Mouse (Mus musculus): Measurements from ENCODE around the gene Exoc3l.

Gene Exoc3l

DNA sequence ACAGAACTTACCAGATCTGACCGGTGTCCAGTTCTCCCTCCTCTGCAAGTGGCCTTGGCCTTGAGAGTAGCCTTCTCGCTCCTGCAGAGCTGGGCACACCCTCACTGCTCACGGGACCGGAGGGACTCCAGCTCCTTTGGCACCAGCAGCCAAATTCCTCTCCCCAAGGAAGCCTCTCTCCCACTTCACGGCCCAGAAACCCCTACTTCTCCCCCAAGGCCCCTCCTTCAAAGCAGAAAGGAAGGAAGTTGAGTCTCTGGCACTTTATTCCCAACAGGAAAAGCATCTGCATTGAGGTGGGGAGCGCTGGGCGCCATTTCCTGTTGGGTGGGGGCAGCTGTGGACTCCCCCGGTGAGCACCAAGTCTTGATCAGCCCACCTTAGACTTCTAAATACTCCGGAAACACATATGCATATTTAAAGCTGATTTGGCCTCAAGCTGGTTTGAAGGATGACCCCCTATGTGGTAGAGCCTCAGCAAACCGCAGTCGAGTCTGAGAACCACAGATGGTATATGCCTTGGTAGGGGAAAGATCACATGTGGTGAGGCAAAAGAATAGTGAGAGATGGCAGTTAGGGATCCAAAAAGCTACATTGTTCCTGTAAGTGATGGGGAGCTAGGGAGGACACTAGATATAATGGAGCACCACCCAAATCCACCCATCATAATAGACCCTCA, at the start of gene Exoc3l:
Exoc3l (minus strand) TSS at position 207 of the 679 bp plus-strand sequence.
- no peak for DNase-seq (ENCODE audit: low spot score)

DNA sequence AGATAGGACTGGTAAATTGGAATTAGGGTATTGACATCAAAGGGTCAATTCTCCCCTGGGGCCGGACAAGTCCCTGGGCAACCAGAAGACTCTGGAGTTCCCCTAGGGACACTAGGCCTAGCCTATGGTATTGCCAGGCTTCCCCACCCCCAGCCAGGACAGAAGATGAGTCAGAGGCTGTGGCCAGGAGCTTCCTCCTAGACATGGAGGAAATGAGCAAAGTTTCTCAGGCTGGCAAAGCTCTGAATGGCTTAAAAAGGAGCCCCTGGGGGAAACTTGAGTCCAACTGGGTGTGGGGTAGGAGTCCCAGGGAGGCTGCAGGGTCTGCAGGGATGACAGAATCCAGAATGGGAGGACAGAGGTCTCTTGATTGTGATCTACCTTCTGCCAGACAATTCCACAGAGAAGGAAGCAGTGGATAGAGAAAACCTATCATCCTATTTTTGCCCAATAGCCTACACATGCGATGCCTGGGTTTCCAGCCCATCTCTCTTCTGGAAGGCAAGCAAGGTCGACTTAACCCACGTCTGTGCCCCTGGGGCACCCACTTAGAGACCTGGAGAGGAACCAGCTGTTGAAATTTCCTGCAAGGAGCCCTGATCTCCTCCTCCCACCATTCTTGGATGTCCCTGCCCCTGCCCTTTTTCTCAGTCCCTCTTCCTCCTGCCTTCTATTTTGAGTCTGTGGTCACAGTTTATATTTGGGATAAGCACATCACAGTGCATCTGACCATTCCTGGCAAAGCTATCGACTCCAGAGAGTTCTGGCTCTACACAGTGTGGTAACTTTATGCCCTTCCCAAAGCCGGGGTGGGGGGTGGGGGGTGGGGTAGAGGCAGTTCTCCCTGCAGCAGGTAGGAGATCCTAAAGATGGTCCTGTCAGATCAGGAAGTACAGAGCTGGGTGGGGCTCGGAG, 49.4 kb upstream of the Exoc3l start:
- DNase-seq (ENCODE audit: low spot score) = no peak

DNA sequence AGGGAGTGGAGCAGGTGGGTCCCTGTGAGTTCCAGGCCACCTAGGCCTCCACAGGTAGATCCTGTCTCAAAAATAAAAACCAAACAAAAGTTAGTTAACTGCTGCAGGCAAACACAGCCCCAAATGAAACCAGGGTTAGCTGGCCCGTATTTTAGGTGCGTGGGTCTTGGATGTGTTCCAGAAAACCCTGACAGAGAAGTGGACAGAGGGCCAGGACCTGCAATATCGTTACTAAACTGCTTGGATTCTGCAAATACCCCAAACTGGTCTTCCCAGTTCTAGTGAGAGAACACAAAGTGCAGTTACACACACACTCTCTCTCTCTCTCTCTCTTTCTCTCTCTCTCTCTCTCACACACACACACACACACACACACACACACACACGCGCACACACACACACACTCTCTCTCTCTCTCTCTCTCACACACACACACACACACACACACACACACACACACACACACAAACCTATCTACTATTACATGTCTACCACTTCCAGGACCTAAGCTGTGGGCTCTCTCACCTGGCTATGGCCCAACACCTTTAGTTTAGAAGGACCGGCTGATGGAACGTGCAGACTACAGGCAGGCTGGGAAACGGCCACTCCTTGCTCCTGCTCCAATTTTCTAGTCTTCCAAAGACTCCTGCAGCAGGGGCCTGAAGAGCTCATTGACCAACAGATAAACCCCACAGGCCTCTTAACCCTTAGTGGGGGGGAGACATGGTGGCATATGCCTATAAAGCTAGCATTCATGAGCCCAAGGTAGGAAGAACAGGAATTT, 48.1 kb upstream of the Exoc3l start:
- DNase-seq (ENCODE audit: low spot score) = no peak

DNA sequence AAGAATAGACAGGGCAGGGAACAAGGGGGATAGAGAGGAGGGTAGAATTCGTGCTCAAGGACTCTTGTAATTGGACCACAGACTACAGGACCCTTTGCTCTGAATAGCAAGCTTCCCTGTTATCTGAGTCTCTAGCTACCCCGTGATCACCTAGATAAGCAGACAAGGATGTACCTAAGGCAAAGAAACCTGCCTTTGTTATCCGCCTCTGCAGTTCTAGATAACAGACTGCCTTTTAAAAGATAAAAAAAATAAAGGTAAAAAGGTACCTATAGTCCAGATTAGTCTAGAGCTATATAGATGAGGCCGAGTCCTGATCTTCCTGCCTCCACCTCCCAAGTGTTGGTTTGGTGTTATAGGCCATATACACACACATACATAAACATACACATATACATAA, 46.9 kb upstream of the Exoc3l start:
- no peak for DNase-seq (ENCODE audit: low spot score)

DNA sequence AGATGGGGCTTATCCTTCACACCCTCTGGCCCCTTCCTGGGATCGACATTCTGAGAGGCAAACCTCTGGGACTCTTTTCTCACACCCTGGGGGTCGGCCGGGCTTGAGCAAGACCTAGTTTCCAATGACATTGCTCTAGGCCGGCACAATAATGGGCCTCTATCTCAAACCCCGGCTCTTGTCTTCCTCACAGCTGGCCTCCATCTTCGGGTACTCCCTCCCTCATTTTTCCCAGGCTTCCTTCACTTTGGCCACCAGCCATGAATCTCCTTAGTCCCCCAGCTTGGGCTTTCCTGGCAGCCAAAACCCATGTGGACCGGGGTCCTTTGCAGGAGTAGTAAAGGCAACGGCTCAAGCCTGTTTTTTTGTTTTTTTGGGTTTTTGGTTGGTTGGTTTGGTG, 45.5 kb upstream of the Exoc3l start:
- no peak for DNase-seq (ENCODE audit: low spot score)

DNA sequence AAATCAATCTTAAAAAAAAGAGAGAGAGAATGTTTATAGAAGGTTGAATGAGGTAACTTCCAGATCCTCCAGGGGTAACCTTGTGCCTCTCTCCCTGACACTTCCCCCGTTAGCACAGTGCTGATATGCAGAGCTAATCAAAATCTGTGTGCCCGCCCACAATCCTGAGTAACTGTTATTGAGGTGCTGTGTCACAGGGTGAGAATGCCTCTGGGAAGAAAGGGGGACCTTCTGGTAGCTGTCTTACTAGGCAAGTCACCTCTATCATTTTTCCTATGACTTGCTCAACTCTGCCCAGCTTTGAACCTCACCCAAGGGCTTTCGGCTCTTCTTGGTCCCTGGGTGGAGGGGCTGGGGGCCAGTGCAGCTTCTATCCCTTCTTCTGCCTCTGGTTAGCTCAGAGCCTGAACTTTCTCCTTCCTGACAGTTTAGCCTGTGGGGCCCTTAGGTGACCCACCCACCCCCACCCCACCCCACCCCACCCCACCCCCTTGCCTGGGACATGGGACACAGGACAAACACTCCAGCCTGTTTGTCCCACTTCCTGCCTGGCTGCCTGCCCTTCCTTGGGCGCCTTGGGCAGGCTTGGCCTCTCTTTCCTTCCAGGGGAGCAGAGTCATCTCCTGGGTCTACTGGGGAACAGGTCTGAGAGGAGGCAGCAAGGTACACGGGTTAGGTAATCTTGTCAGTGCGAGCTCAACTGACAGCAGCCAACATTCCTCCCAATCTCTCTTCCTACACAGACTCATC, 44.2 kb upstream of the Exoc3l start:
- DNase-seq (ENCODE audit: low spot score) = no peak

DNA sequence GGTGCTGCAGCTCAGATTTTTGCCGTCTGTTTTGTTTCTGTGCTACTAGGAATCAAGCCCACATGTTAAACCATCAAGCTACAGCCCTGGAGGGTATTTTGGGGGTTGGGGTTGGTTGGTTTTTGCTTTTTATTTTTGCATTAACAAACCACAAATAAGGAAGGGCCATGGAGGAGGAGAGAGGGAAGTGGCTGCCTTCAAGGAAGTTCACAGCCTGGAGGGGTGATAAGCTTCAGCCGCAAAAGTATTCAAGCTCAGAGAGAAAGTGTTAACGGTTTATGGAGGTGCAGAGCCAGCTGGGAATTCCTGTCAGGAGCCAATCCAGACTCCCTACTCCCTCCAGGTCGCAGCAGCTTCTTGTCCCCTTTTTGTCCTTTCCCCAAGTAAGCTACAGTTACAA, 43.1 kb upstream of the Exoc3l start:
- no peak for DNase-seq (ENCODE audit: low spot score)

DNA sequence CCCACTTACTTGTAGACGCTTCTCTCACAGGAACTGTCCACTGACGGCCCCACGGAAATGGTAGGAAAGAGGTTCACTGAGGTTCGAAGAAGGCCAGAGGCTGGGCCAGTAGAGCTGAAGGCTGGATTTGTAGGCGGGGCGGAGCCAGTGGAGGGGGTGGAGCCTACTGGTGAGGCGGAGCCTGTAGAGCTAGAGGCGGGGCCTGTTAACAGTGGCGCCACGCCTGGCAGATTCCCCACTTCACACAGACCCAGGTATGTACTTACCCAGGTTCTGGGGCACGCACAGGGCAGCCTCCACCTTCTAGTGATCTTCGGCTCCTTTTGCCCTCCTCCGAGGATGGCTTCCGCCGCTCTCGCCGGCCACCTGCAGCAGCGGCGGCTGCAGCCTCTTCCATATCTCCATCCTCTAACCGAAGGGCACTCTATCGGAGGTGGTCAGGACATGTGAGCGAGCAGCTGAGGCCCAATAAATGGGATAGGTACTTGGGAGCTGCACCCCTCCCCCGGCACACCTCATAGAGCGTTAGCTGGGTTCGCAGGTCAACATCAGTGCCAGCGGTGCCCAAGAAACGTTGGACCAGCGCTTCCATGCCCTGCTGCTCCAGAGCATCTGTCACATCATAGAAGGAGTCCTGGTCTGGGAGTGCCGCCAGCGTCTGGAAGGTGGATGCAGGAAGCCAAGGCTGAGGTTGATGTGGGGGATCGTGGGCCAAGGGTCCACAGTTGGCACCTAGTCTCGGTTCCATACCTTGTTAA, 40.7 kb upstream of the Exoc3l start:
- DNase-seq (ENCODE audit: low spot score) = no peak

DNA sequence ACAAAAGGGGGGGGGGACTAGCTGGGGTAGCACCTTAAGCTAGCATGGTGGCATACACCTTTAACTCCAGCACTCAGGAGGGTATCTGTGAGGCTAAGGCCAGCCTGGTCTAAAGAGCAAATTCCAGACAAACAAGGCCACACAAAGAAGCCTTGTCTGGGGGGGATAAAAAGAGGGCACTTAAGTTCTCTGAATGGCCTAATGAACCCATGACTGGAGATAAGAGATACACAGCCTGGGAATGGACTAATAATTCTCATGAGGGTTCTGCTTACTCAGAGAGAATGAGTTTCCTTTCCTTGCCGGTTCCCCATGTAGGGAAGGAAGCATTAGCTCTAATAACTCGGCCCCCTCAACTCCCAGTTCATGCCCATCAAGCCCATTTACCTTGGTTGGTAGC, 36.6 kb upstream of the Exoc3l start:
- no peak for DNase-seq (ENCODE audit: low spot score)

DNA sequence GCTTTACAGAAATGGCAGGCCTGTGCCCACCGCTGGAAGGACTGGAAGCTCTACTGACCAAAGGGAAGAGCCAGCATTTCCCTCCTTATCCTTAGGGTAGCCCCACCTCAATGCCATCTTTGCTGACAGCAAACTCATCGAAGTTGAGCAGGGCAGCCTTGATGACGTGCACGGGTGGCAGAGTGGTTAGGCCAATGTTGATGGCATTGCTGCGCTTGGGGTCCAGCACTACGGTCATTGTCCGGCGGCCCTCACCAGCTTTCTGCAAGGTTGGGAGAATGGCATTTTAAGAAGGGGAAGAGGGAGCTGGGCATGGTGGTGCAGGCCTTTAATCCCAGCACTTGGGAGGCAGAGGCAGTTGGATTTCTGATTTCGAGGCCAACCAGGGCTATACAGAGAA, 36.0 kb upstream of the Exoc3l start:
- DNase-seq (ENCODE audit: low spot score) = no peak

DNA sequence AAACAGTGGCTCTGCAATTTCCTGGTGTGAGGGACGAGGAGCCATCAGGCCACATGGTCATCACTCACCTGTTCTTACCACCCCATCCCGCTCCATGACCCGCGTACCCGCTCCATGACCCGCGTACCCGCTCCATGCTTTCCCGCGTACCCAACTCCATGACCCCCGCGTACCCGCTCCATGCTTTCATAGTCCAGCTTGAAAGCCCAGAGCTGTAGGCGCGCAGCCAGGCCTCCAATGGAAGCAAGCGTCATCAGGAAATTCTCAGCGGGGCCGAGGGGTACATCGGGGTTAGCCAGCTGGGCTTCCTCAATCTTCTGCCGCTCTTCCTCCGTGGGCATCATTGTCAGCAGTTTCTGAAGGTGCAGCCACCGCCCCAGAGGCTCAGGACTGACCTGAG, 35.6 kb upstream of the Exoc3l start:
- DNase-seq (ENCODE audit: low spot score) = no peak

DNA sequence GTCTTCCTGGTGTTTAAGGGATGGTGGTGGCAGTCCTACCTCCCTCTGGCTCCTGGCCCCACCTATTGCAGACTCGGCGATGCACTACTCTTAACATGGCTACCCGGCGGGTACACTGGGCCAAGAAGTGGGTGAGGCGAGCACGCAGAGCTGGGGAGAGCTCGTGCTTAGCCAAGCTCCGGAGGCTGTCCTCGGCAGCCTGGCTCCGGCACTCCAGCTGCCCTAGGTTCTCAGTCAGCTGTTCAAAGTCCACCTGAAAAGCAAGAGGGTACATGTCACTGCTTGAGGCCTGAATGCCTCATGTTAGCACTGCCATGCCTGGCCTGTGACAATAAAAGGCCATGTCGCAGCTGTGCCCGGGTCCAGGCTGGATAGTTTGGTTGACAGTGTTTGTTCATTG, 34.4 kb upstream of the Exoc3l start:
- DNase-seq (ENCODE audit: low spot score) = no peak

DNA sequence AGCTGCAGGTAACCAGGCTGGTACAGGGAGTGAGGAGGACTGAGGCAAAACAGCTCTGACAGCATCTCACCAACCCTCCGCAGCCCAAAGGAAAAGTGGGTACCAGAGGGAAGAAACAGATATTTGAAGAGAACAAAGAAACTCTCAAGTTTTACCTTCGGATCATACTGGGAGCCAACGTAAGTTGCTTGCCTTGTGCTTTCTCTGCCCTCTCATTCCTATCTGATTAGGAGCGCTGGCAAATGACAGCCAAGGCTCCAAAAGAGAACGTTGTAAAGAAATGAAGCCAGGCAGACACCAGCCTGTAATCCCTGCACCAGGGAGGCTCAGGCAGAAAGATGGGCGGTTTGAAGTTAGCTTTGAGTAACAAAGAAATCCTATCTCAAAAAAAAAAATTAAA, 31.1 kb upstream of the Exoc3l start:
- DNase-seq (ENCODE audit: low spot score) = no peak

DNA sequence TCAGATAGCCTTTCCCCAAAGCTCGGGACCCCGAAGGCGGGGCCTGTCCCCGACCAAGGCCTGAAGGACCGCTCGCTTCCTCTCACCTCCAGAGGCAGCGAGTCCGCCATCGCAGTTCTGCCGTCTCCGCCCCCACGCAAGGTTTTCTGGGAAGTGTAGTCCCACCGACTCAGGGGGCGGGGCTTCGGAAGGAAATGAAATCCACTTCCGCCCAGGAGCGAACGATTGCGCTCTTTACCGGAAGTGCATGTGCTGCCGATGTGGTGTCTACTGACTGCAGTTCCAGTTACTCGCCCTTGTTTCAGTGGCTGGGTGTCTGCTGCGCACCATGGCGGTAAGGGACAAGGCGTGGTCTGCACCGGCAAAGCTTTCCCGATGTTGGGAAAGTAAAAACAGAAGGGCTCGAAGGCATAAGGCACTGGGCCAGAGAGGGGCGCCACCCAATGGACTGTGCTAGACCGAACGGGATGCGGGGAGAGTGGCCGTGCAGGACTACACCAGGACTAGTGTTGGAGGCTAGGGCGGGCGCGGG, 30.3 kb upstream of the Exoc3l start, which contains the start of the genes Lrrc29 and Tmem208:
Lrrc29 (minus strand) TSS at position 138 of the 532 bp plus-strand sequence.
Tmem208 (plus strand) TSS at position 214 of the 532 bp plus-strand sequence.
- DNase-seq (ENCODE audit: low spot score) = peak; percentile 93

DNA sequence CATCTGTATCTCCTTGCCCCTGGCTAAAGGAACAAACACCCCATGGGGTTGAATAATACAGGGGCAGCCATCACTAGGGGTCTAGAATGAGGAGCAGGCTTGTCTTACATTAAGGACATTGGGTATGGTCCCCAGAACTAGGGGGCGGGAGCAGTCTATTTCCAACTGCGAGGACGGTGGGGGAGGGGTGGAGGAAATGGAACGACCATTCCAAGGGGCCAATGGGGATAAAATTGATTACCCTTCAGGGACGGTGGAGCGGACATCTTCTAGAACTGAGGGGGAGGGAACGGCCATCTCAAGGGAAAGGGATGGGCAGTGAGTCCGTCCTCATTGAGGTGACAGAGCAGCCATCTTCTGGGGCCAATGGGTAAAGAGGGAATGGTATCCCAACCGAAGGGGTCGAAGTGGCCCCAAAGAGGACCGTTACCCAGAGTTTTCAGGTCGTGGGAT, 29.8 kb upstream of the Exoc3l start:
- no peak for DNase-seq (ENCODE audit: low spot score)

DNA sequence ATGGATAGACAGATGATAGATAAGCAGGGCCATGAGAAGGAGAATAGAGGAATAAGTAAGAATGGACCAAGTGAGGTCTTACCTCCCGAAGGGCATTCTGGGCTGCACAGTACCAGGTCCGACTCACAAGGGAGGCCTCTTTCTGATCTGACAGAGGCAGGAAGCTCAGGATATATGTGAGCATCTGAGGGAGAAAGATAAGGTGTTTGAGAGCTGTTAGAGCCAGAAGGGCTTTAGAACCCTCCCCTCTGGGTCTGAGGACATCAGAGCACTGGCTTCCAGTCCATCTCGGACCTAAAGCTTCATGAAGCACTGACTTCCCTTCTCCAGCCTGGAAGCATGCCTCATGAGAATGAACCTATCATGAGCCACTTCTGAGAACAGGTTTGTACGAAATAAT, 27.3 kb upstream of the Exoc3l start:
- no peak for DNase-seq (ENCODE audit: low spot score)

DNA sequence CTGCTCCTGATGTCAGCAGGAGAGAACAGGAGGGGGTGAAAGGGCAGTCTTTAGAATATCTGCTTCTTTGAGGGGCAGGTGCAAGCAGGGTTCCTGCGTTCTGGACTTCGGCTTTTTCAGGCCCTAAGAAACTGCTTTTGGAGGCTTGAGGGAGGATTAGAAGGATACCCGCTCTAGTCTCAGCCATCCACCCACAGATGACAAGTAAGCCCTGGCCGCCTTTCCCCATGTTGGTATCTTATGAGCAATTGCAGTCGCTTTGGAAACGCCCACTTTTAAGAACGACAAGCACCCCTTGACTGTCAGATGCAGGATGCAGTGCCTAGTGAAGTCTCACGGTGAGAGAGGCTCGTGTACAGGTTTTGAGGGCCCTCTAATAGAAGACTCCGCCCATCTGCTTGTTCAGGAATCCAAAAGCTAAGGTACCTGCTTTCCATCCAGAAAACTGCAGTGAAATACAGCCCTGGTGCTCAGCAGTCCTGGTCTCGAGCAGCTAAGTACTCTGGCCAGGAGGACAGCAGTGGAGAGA, 22.8 kb upstream of the Exoc3l start:
- DNase-seq (ENCODE audit: low spot score) = no peak

DNA sequence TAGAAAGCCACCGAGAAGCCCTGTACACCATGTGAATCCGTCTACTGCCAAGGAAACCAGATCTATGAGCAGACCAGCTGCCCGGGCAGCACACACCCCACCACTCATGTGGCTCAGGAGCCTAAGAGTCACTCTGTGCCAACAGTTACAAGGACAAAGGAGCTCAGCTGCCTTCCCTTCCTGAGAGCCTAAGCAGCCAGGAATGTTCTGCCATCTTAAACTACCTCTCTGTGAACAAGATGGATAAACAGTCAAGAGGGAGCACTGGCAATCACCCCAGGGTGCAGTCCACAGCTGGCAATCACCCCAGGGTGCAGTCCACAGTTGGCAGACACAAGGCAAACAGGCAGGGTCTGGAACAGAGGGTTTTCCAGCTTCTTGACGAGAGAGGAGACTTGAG, 22.0 kb upstream of the Exoc3l start:
- no peak for DNase-seq (ENCODE audit: low spot score)

DNA sequence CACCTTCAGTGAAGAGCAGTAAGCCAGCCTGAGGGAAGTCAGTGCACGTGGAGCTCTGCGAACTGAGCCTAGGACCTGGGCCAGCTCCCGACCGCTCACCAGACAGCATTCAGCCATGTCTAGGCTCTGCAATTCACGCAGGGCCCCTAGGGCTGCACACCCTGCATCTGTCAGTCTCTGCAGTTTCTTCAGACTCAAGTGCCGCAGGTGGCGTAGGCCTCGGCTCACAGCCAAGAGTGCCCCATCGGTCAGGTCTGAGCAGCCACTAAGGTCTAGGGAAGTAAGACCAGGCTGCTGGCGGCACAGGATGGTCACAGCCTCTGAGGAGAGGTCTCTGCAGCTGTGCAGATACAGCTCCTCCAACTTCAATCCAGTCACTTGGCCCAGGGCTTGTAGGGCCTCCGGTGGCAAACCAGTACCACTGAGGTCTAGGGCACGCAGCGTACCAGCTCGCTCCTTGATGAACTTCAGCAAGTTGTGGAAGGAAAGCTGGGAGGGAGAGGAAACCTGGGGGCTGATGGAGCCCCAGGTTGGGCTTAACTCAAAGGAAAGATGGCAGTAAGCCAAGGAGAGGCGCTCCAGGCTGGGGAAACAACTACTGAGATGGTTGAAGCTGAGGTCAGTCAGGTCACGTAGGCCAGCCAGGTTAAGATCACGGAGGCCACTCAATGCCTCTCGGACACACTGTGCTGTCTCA, 19.3 kb upstream of the Exoc3l start:
- no peak for DNase-seq (ENCODE audit: low spot score)
